Comparison of ENCODE assay signal across 13 mouse cellular contexts in the genomic region with DNA sequence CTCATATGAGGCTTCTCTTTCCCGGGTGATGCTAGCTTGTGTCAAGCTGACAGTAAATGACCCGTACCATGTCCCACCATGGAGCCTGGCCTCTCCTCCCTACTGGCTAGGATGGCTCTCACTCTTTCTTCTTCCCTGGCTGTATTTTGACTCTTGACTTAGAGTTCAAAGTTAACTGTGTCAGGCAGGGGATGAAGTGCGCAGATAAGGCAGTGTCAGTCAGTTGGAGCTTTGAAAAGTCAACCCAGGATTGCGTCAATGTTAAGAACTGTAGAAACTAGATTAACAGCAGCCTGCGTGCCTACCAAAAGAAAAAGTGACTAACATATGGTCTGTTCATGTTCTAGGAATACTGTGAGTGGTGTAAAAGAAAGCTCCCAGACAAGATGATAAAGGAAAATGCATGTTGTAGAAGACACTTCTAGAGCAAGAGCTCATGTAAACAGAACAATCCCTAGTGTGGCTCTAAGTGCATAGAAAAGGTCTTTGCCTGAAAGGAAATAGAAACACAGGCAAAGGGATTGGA.
"Had no signal": no experiment of that assay in that cellular context is flagged by ENCODE, and none has a peak within 500 bp of the region (broad histone marks: within the 10 kb centered on the region; RNA-seq: fewer than 3 reads in every experiment).

No protein-coding gene starts in this region.

- H3K4me3 ChIP-seq: intestine, embryonic 15.5 days; midbrain, embryonic 13.5 days had no signal

- H3K9me3 ChIP-seq: intestine, embryonic 15.5 days; midbrain, embryonic 13.5 days had no signal

- H3K9ac ChIP-seq: intestine, embryonic 15.5 days; liver, embryonic 14.5 days; midbrain, embryonic 13.5 days had no signal

- DNase-seq: kidney, adult 11 months; kidney, postnatal 4 days; lung, adult 2 months; lung, postnatal 14 days; lung, postnatal 4 days; thymus, adult 2 months; thymus, postnatal 14 days; thymus, postnatal 4 days had no signal

- H3K4me1 ChIP-seq: midbrain, embryonic 13.5 days had no signal

- H3K27me3 ChIP-seq: intestine, embryonic 15.5 days; midbrain, embryonic 13.5 days had no signal

- H3K27ac ChIP-seq: intestine, embryonic 15.5 days; kidney, postnatal 0 days; liver, embryonic 14.5 days; midbrain, embryonic 13.5 days; stomach, postnatal 0 days had no signal

- H3K4me2 ChIP-seq: intestine, embryonic 15.5 days; midbrain, embryonic 13.5 days had no signal

- H3K36me3 ChIP-seq: intestine, embryonic 15.5 days; midbrain, embryonic 13.5 days had no signal

- ATAC-seq: intestine, embryonic 15.5 days; midbrain, embryonic 13.5 days had no signal
